Mouse (Mus musculus) small intestine, adult 2 months (tissue): ENCODE results near the gene Helb. TPM values are rescaled to one million over a fixed set of nuclear protein-coding genes. Genes with fewer than 3 reads are reported as not detected.

Experiments
- H3K27ac ChIP-seq: fragments of 200-500 bp; 2 replicates; pipeline ENCODE4 v1.5.1; 2012; ENCODE audit warnings: low read depth, low read length, control low read depth, inconsistent platforms; ENCODE audit not compliant: insufficient read depth
- H3K27me3 ChIP-seq: fragments of 200-500 bp; 2 replicates; pipeline ENCODE4 v1.6.1; 2012; ENCODE audit warnings: mild to moderate bottlenecking, moderate library complexity, low read length, inconsistent platforms; ENCODE audit not compliant: control insufficient read depth, insufficient read depth
- H3K36me3 ChIP-seq: fragments of 200-500 bp; 2 replicates; pipeline ENCODE4 v1.6.1; 2012; ENCODE audit warnings: mild to moderate bottlenecking, low read length, control low read depth, inconsistent platforms; ENCODE audit not compliant: control insufficient read depth, insufficient read depth
- H3K4me1 ChIP-seq: fragments of 200-500 bp; 2 replicates; pipeline ENCODE4 v1.6.1; 2012; ENCODE audit warnings: low read length, inconsistent platforms, mixed read lengths; ENCODE audit not compliant: control insufficient read depth, insufficient read depth, insufficient read length
- H3K4me3 ChIP-seq: fragments of 200-500 bp; 2 replicates; pipeline ENCODE4 v1.5.1; 2012; ENCODE audit warnings: low read depth, mild to moderate bottlenecking, control low read depth, inconsistent platforms, low read length, moderate library complexity
- CTCF ChIP-seq: fragments of 200-500 bp; IDR thresholded peaks from 2 replicates; pipeline ENCODE4 v1.5.1; 2012; ENCODE audit warnings: low read depth, mild to moderate bottlenecking, control low read depth, inconsistent platforms, low read length, moderate library complexity, mixed read lengths; ENCODE audit not compliant: insufficient replicate concordance, insufficient read length; ENCODE audit errors: extremely low read depth
- POLR2A ChIP-seq: fragments of 200-500 bp; IDR thresholded peaks from 2 replicates; pipeline ENCODE4 v1.6.1; 2012; ENCODE audit warnings: low read depth, mild to moderate bottlenecking, control low read depth, inconsistent platforms, low read length, moderate library complexity
- WGBS: fragments of 180-500 bp; shearing (Covaris S2); methylation state at CpG from one replicate; pipeline ENCODE4 v1.1.7; 2018; 5-methylcytosine and 5-hydroxymethylcytosine counted together
- polyA plus RNA-seq: library from polyadenylated mRNA; depleted of rRNA; stranded (reverse); fragments of >200 nt; gene quantifications from 2 replicates; pipeline ENCODE4 v1.2.3, GENCODE M21; 2012; rRNA removed

The Helb gene
- 2.3 and 4.4 TPM in 2 replicates for polyA plus RNA-seq

DNA sequence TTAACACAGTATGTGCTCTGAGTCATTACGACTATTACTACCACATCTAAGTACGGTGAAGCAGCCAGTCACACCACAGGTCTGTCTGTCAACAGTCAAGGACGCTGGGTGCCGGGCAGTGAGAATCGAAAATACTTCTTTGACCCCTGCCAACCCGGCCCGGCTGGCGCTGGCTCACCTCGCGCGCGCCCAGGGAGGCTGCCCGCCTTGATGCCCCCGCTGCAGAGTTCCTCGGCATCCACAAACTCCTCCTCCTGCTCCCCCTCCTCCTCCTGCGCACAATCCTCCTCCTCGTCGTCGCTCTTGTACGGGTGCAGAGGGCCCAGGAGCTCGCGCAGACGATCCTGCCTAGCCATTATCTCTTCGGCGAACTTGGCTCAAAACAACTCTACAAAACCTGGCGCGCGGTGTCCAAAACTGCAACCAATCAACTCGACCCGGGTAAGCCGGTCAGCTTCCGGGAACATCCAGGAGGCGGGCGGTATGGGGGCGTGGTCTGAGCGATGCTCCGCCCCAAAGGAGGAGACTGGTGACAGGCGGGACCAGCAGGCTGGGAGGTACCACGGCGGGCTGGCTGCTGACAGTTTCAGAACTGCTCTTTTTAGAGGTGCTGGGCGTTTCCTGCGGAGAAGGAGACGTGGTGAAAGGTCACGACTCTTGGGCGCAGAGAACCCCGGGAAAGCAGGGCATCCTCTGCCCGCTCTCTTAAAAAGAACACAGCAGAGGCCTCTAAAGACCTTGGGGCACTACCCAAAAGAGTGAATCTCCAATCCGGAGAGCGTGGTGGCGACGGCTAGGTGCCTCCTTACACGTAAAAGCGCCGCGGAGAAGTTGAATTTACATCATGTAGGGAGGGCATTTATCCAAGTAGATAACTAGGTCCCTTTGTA is at the start of gene Helb:
Gene Helb (minus strand): TSS at position 481 of the 890 bp plus-strand sequence.
- TF ChIP-seq POLR2A: peak; percentile 45; the same call in 1 of the 2 replicates
- no peak for TF ChIP-seq CTCF
- under 1% methylated on average over 55 of the region's 55 CpGs for WGBS
- peak within 1 kb of the TSS; percentile 80 for H3K27ac ChIP-seq
- peaks cover 10% of the 10 kb centered on the region for H3K36me3 ChIP-seq
- no peaks in the 10 kb centered on the region; the same call in 1 of the 2 replicates for H3K4me1 ChIP-seq
- peak within 1 kb of the TSS; percentile 84 for H3K4me3 ChIP-seq
- H3K27me3 ChIP-seq: no peaks in the 10 kb centered on the region

- no peak overlapping the region for H3K27ac ChIP-seq
- H3K27me3 ChIP-seq: no peaks in the 10 kb centered on the region
- no peaks in the 10 kb centered on the region for H3K4me1 ChIP-seq
- TF ChIP-seq POLR2A (no peak), CTCF (no peak)
- WGBS: 76% methylated on average over 9 of the region's 9 CpGs
- no peaks in the 10 kb centered on the region for H3K36me3 ChIP-seq
- H3K4me3 ChIP-seq: no peak overlapping the region
Observed at GRCm38 (mm10) chr10:120160533-120160932, 47.7 kb upstream of the Helb start.

DNA sequence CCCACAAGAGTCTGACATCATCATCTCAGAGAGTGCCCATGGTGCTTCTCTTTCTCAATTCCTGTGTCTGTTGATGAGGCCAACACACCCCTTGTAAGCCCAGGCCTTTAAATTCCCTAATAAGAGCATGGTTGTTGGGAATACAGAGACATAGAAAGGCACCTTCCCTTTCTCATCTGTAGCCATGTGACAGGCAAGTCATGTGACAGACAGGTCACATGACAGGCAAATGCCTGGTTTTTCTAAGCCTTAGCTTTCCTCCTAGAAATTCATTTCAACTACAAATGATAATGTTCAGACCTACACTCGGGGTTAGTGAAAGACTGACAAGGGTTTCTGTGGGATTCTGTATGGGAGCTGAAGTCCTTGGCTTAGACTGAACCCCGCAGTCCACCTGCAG is 41.1 kb upstream of the Helb start:
- 84% methylated on average over 2 of the region's 2 CpGs for WGBS
- no peaks in the 10 kb centered on the region for H3K36me3 ChIP-seq
- TF ChIP-seq CTCF: no peak
- TF ChIP-seq POLR2A: no peak
- no peaks in the 10 kb centered on the region for H3K4me1 ChIP-seq
- H3K27ac ChIP-seq: no peak overlapping the region
- no peaks in the 10 kb centered on the region for H3K27me3 ChIP-seq
- no peak overlapping the region for H3K4me3 ChIP-seq

- Histone ChIP-seq H3K27me3 (no peaks in the 10 kb centered on the region), H3K36me3 (no peaks in the 10 kb centered on the region), H3K4me1 (no peaks in the 10 kb centered on the region), H3K4me3 (no peak overlapping the region), H3K27ac (no peak overlapping the region)
- TF ChIP-seq CTCF (no peak), POLR2A (no peak)
- WGBS: 88% methylated on average over 7 of the region's 7 CpGs
Observed at GRCm38 (mm10) chr10:120151672-120152071, 38.9 kb upstream of the Helb start.

DNA sequence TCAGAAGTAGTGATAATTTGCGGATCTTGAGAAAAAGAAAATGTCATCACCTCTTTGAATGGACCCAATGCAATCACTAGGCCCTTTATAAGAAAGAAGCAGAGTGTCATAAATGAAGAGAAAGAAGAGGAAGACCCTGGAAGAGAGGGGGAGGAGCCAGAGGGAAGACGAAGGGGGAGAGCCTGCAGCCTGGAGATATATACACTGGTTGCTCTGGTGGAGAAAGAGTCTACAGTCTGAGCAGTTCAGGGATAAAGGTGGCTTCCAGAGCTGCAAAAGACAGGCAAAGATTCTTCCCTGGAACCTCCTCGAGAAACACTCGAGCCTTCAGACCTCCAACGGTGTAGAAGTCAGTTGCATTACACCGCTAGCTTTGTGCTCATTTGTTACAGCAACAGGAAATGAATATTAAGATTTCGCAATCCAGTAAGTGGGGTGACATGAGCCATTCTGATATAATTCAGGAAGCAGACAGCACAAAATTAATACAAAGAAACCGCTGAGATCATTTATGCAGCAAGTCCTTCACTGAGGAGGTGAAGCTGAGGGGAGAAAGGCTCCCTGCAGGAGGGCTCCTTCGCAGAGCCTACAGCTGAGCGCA is 28.2 kb upstream of the Helb start:
- H3K36me3 ChIP-seq: no peaks in the 10 kb centered on the region
- TF ChIP-seq POLR2A: no peak
- no peak for TF ChIP-seq CTCF

GRCm38 (mm10) chr10:120140193-120140592 is 27.4 kb upstream of the Helb start:
- H3K4me3 ChIP-seq: no peak overlapping the region
- TF ChIP-seq POLR2A (no peak), CTCF (no peak)
- no peaks in the 10 kb centered on the region for H3K36me3 ChIP-seq
- no peaks in the 10 kb centered on the region for H3K27me3 ChIP-seq
- no peak overlapping the region for H3K27ac ChIP-seq
- WGBS: 54% methylated on average over 4 of the region's 4 CpGs
- peaks cover 5% of the 10 kb centered on the region for H3K4me1 ChIP-seq

More for the DNA sequence above, 28.2 kb upstream of the Helb start:
- 31% methylated on average over 10 of the region's 10 CpGs for WGBS
- Histone ChIP-seq H3K27ac (no peak overlapping the region), H3K4me3 (0 out of 2 replicates have a peak overlapping the region, but pooled peaks have one; percentile 1), H3K27me3 (no peaks in the 10 kb centered on the region), H3K4me1 (peaks cover 5% of the 10 kb centered on the region)

DNA sequence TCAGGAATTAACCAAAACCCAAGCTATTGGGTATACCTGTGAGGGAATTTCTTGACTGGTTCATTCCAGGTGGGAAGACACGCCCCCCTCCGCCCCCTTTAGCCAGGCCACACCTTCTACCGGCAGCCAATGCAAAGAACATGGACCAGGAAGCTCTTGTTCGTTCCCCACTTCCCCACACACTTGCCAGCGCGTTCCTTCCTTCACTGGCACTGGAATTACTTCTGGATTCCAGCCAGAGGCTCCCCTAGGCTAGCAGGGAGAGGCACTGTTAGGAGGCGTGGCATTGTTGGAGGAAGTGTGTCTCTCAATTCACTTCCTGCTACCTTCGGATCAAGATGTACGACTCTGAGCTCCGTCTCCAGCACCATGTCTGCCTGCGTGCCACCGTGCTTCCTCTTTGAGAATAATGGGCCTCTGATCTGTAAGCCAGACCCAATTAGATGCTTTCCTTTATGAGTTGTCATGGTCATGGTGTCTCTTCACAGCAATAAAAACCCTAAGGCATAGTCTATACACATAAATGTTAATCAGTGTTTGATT is 23.3 kb upstream of the Helb start:
- H3K27ac ChIP-seq: no peak overlapping the region
- H3K4me3 ChIP-seq: peak overlapping the region; percentile 16
- WGBS: 47% methylated on average over 12 of the region's 12 CpGs
- no peaks in the 10 kb centered on the region for H3K27me3 ChIP-seq
- no peak for TF ChIP-seq POLR2A
- no peak for TF ChIP-seq CTCF
- H3K4me1 ChIP-seq: peaks cover 2% of the 10 kb centered on the region
- no peaks in the 10 kb centered on the region for H3K36me3 ChIP-seq
